Mouse (Mus musculus) liver, postnatal 0 days (tissue): ENCODE measurements around the gene Ltbp1. TPM values are rescaled to one million over a fixed set of nuclear protein-coding genes. Genes with fewer than 3 reads are reported as not detected.
A peak's percentile ranks its signal among the peaks of the same experiment; 100 is the strongest.

Source experiments
- ATAC-seq: fragments of 200-750 bp; cut with Nextera tagmentation; 2 replicates; pipeline ENCODE4 v1.8.0; 2017; ENCODE audit warnings: mild to moderate bottlenecking, moderate library complexity
- DNase-seq: peaks from one replicate; pipeline ENCODE4 v3.0.0-alpha.2; 2016
- H3K27ac ChIP-seq: fragments of 300-500 bp; sonication (generic); 2 replicates; pipeline ENCODE4 v1.5.1; 2014; ENCODE audit warnings: antibody characterized with exemption, moderate library complexity, mild to moderate bottlenecking, low read depth
- H3K27me3 ChIP-seq: fragments of 300-500 bp; sonication (generic); 2 replicates; pipeline ENCODE4 v1.6.1; 2014; ENCODE audit warnings: low read length, control low read depth, mixed read lengths; ENCODE audit not compliant: insufficient read depth
- H3K36me3 ChIP-seq: fragments of 300-500 bp; sonication (generic); replicated peaks from 2 replicates; pipeline ENCODE4 v1.6.1; 2014; ENCODE audit warnings: mild to moderate bottlenecking, control low read depth, low read length, moderate library complexity, mixed read lengths; ENCODE audit not compliant: insufficient read depth
- H3K4me1 ChIP-seq: fragments of 300-500 bp; sonication (generic); 2 replicates; pipeline ENCODE4 v1.6.1; 2014; ENCODE audit warnings: antibody characterized with exemption, mild to moderate bottlenecking, control low read depth; ENCODE audit not compliant: insufficient read depth
- H3K4me2 ChIP-seq: fragments of 300-500 bp; sonication (generic); 2 replicates; pipeline ENCODE4 v1.6.1; 2014; ENCODE audit warnings: low read depth, mild to moderate bottlenecking, low read length, moderate library complexity, mixed read lengths
- H3K4me3 ChIP-seq: fragments of 300-500 bp; sonication (generic); 2 replicates; pipeline ENCODE4 v1.5.1; 2014; ENCODE audit warnings: low read depth, low read length
- H3K9ac ChIP-seq: fragments of 300-500 bp; sonication (generic); replicated peaks from 2 replicates; pipeline ENCODE4 v1.6.1; 2014; ENCODE audit warnings: mild to moderate bottlenecking, moderate library complexity
- H3K9me3 ChIP-seq: fragments of 300-500 bp; sonication (generic); 2 replicates; pipeline ENCODE4 v1.6.1; 2016; ENCODE audit warnings: mild to moderate bottlenecking, control low read depth, low read length, mixed read lengths
- CTCF ChIP-seq: sonication (generic); IDR thresholded peaks from 2 replicates; pipeline ENCODE4 v1.5.1; 2016; ENCODE audit warnings: antibody characterized with exemption, low read depth
- EP300 ChIP-seq: IDR thresholded peaks from 2 replicates; pipeline ENCODE4 v1.6.1; 2016; ENCODE audit warnings: antibody characterized with exemption, low read depth, mild to moderate bottlenecking
- WGBS: fragments of 180-500 bp; shearing (Covaris S2); extraction: QIAGEN DNeasy Blood & Tissue Kit; methylation state at CpG from one replicate; pipeline ENCODE4 v1.1.7; 2014; ENCODE audit not compliant: insufficient replicate concordance; 5-methylcytosine and 5-hydroxymethylcytosine counted together
- polyA plus RNA-seq: library from polyadenylated mRNA; unstranded; fragments of >200 nt; fragmentation: Nextera tagmentation; extraction: Ambion mirVana; gene quantifications from 2 replicates; pipeline ENCODE4 v1.2.1, GENCODE M21; 2015

Gene Ltbp1
- polyA plus RNA-seq, 1 experiment from 2014 or later = 2.8 TPM

DNA sequence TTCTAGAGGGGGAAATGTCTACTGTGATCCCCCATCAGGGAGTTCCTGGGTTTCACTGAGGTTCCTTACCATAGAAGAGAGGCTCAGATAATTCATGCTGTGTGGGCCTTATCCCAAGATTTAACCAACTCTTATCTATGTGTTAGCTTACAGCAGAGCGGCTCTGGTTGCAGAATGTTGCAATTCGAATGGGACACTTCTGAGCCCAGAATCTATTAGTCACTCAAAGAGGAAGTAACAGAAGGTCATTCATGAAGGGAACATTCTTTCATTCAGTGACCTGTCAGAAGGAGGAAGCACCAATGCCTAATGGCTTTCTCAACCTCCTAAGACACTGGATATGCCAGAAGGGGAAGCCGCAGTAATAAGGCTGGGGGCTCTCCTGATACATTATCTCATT lies 114.1 kb downstream of the Ltbp1 start:
- DNase-seq = no peak
- ATAC-seq = peak; percentile 68
- Histone ChIP-seq H3K4me3 (no peak overlapping the region), H3K4me1 (peaks cover 5% of the 10 kb centered on the region), H3K27me3 (no peaks in the 10 kb centered on the region), H3K36me3 (no peaks in the 10 kb centered on the region), H3K4me2 (no peak overlapping the region), H3K27ac (no peak overlapping the region), H3K9ac (no peak overlapping the region), H3K9me3 (no peaks in the 10 kb centered on the region)
- TF ChIP-seq CTCF = no peak
- no peak for TF ChIP-seq EP300
- 29% methylated on average over 3 of the region's 3 CpGs for WGBS

- H3K36me3 ChIP-seq = no peaks in the 10 kb centered on the region
- DNase-seq (peak; percentile 27), ATAC-seq (peak; percentile 45; the same call in 1 of the 2 replicates)
- 65% methylated on average over 6 of the region's 6 CpGs for WGBS
- TF ChIP-seq EP300 (no peak), CTCF (peak; percentile 34)
- H3K4me1 ChIP-seq = peaks cover 5% of the 10 kb centered on the region
- H3K4me2 ChIP-seq = no peak overlapping the region
- H3K9me3 ChIP-seq = no peaks in the 10 kb centered on the region
- no peak overlapping the region for H3K4me3 ChIP-seq
- H3K27ac ChIP-seq = no peak overlapping the region
- H3K9ac ChIP-seq = no peak overlapping the region
- no peaks in the 10 kb centered on the region for H3K27me3 ChIP-seq
Observed at GRCm38 (mm10) chr17:75120071-75120470, 114.7 kb downstream of the Ltbp1 start.

- WGBS = 75% methylated on average over 8 of the region's 8 CpGs
- H3K27ac ChIP-seq = no peak overlapping the region
- no peaks in the 10 kb centered on the region for H3K9me3 ChIP-seq
- H3K4me2 ChIP-seq = no peak overlapping the region
- ATAC-seq (no peak), DNase-seq (no peak)
- H3K4me3 ChIP-seq = no peak overlapping the region
- no peak overlapping the region for H3K9ac ChIP-seq
- H3K27me3 ChIP-seq = no peaks in the 10 kb centered on the region
- no peak for TF ChIP-seq EP300
- 0 out of 2 replicates have a peak, but pooled peaks have one; percentile 24 for TF ChIP-seq CTCF
- no peaks in the 10 kb centered on the region for H3K36me3 ChIP-seq
- peaks cover 5% of the 10 kb centered on the region for H3K4me1 ChIP-seq
Observed at GRCm38 (mm10) chr17:75122584-75123282, 117.4 kb downstream of the Ltbp1 start.

GRCm38 (mm10) chr17:75128337-75128935 lies 123.1 kb downstream of the Ltbp1 start:
- DNase-seq = peak; percentile 57
- H3K27ac ChIP-seq = no peak overlapping the region
- 30% methylated on average over 8 of the region's 8 CpGs for WGBS

DNA sequence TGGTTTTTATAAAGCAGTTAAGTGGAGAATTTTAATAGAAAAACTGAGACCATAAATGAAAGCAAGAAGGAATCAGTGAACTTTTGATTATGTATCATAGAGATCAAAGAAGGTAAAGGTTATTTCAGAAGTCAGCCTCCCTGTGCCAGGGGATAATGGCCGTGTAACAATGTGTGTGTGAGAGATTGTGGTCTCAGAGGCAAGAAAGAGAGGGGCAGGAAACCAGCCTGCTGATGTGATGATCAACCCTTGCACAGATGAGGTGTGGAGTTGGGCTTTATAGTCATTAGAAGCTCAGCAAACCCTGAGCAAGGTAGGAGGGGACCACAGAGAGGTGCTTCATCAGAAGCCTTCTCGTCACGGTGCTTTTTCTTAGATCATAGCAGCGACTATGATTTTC lies 128.6 kb downstream of the Ltbp1 start:
- Histone ChIP-seq H3K9ac (no peak overlapping the region), H3K9me3 (no peaks in the 10 kb centered on the region), H3K36me3 (no peaks in the 10 kb centered on the region), H3K27ac (no peak overlapping the region), H3K4me2 (no peak overlapping the region), H3K4me3 (no peak overlapping the region), H3K4me1 (no peaks in the 10 kb centered on the region), H3K27me3 (no peaks in the 10 kb centered on the region)
- no peak for ATAC-seq
- no peak for TF ChIP-seq EP300
- no peak for TF ChIP-seq CTCF
- WGBS = 74% methylated on average over 4 of the region's 4 CpGs
- no peak for DNase-seq

More at GRCm38 (mm10) chr17:75128337-75128935, 123.1 kb downstream of the Ltbp1 start:
- no peaks in the 10 kb centered on the region for H3K36me3 ChIP-seq
- H3K9me3 ChIP-seq = no peaks in the 10 kb centered on the region
- H3K9ac ChIP-seq = no peak overlapping the region
- H3K4me3 ChIP-seq = no peak overlapping the region
- no peak for TF ChIP-seq EP300
- peak; percentile 62 for TF ChIP-seq CTCF
- H3K27me3 ChIP-seq = no peaks in the 10 kb centered on the region
- no peak for ATAC-seq
- H3K4me2 ChIP-seq = no peak overlapping the region
- H3K4me1 ChIP-seq = 0 out of 2 replicates have a peak, but pooled peaks cover 3% of the 10 kb centered on the region

DNA sequence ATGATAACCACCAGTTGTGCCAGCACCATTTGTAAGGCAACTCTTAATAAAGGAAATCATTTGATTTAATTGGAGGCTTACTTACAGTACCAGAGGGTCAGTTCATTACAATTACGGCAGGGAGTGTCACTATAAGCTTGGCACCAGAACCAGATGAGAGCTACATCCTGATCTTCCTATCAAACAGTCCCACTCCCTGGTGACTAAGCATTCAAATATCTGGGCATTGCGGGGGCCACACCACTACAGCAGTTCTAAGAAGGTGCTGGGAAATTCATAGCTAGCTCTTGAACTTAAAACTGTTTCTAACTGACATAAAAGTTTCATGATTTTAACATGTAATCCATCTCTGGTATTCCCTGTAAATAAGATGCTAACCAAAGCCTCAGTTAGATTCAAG lies 134.4 kb downstream of the Ltbp1 start:
- H3K27ac ChIP-seq = no peak overlapping the region
- H3K27me3 ChIP-seq = no peaks in the 10 kb centered on the region
- ATAC-seq = no peak
- no peak overlapping the region for H3K9ac ChIP-seq
- no peak for DNase-seq
- WGBS = 61% methylated on average over 2 of the region's 2 CpGs
- TF ChIP-seq CTCF (no peak), EP300 (no peak)
- no peak overlapping the region for H3K4me2 ChIP-seq
- H3K36me3 ChIP-seq = no peaks in the 10 kb centered on the region
- no peaks in the 10 kb centered on the region for H3K9me3 ChIP-seq
- H3K4me3 ChIP-seq = no peak overlapping the region
- H3K4me1 ChIP-seq = no peaks in the 10 kb centered on the region
